Mouse (Mus musculus) midbrain, embryonic 10.5 days (tissue): ENCODE data around the gene Prl3b1. TPM values are rescaled to one million over a fixed set of nuclear protein-coding genes. Genes with fewer than 3 reads are reported as not detected.

Experiments used
- DNase-seq: peaks from one replicate; pipeline ENCODE4 v3.0.0-alpha.2; 2017; ENCODE audit warnings: low spot score
- H3K27ac ChIP-seq: fragments of 300-500 bp; sonication (generic); replicated peaks from 2 replicates; pipeline ENCODE4 v1.5.1; 2016; ENCODE audit warnings: mild to moderate bottlenecking
- H3K27me3 ChIP-seq: fragments of 300-500 bp; sonication (generic); 2 replicates; pipeline ENCODE4 v1.6.1; 2016; ENCODE audit warnings: low read depth, mild to moderate bottlenecking; ENCODE audit not compliant: poor library complexity, severe bottlenecking
- H3K36me3 ChIP-seq: fragments of 300-500 bp; sonication (generic); 2 replicates; pipeline ENCODE4 v1.6.1; 2016; ENCODE audit warnings: mild to moderate bottlenecking, moderate library complexity
- H3K4me1 ChIP-seq: fragments of 300-500 bp; sonication (generic); 2 replicates; pipeline ENCODE4 v1.6.1; 2016
- H3K4me3 ChIP-seq: fragments of 300-500 bp; sonication (generic); 2 replicates; pipeline ENCODE4 v1.5.1; 2016; ENCODE audit warnings: mild to moderate bottlenecking, moderate library complexity
- H3K9me3 ChIP-seq: fragments of 300-500 bp; sonication (generic); replicated peaks from 2 replicates; pipeline ENCODE4 v1.6.1; 2016; ENCODE audit warnings: mild to moderate bottlenecking
- WGBS: fragments of 180-500 bp; shearing (Covaris S2); methylation state at CpG from one replicate; pipeline ENCODE4 v1.1.7; 2016; 5-methylcytosine and 5-hydroxymethylcytosine counted together
- polyA plus RNA-seq: library from polyadenylated mRNA; unstranded; fragments of >200 nt; fragmentation: Nextera tagmentation; extraction: Ambion mirVana; gene quantifications from 2 replicates; pipeline ENCODE4 v1.2.1, GENCODE M21; 2016

Prl3b1 gene
- polyA plus RNA-seq: 0.62 and 1.6 TPM in 2 replicates

GRCm38 (mm10) chr13:27241547-27241946 lies at the start of gene Prl3b1:
Gene Prl3b1, plus strand, starts transcription at chr13:27241847.
- no peaks in the 10 kb centered on the region for H3K9me3 ChIP-seq
- no peaks in the 10 kb centered on the region for H3K4me1 ChIP-seq
- WGBS: 87% methylated on average over 1 of the region's 1 CpGs
- H3K27me3 ChIP-seq: no peaks in the 10 kb centered on the region
- H3K27ac ChIP-seq: no peak within 1 kb of the TSS
- H3K4me3 ChIP-seq: no peak within 1 kb of the TSS
- no peaks in the 10 kb centered on the region for H3K36me3 ChIP-seq
- DNase-seq: no peak

GRCm38 (mm10) chr13:27196359-27196758 lies 45.3 kb upstream of the Prl3b1 start, which contains the start of gene Prl3c1:
Gene Prl3c1, plus strand, starts transcription at chr13:27196659.
- peaks cover 5% of the 10 kb centered on the region; the same call in 1 of the 2 replicates for H3K9me3 ChIP-seq
- no peak for DNase-seq
- H3K27me3 ChIP-seq: no peaks in the 10 kb centered on the region
- no peaks in the 10 kb centered on the region for H3K36me3 ChIP-seq
- WGBS: 85% methylated on average over 1 of the region's 1 CpGs
- H3K4me3 ChIP-seq: no peak within 1 kb of the TSS
- H3K4me1 ChIP-seq: no peaks in the 10 kb centered on the region
- no peak within 1 kb of the TSS for H3K27ac ChIP-seq

GRCm38 (mm10) chr13:27259136-27259535 lies 17.5 kb downstream of the Prl3b1 start, which contains the start of gene Prl3a1:
Gene Prl3a1, plus strand, starts transcription at chr13:27259436.
- Histone ChIP-seq H3K4me1 (no peaks in the 10 kb centered on the region), H3K27ac (no peak within 1 kb of the TSS), H3K27me3 (no peaks in the 10 kb centered on the region), H3K36me3 (no peaks in the 10 kb centered on the region), H3K9me3 (no peaks in the 10 kb centered on the region), H3K4me3 (no peak within 1 kb of the TSS)
- 95% methylated on average over 4 of the region's 4 CpGs for WGBS
- DNase-seq: no peak

Other genes starting within 250 kb of the Prl3b1 start
- gene Prl, start 184.3 kb upstream of the Prl3b1 start, polyA plus RNA-seq: not detected in 2 replicates
- gene Prl3d1, start 147.7 kb upstream of the Prl3b1 start, polyA plus RNA-seq: not detected in 2 replicates
- gene Prl3d2, start 120.1 kb upstream of the Prl3b1 start, polyA plus RNA-seq: not detected in 2 replicates
- not detected in 2 replicates for gene Prl3d3, start 85.1 kb upstream of the Prl3b1 start, polyA plus RNA-seq
- gene Prl3c1, start 45.2 kb upstream of the Prl3b1 start, polyA plus RNA-seq: not detected in 2 replicates
- not detected in 2 replicates for gene Prl3a1, start 17.6 kb downstream of the Prl3b1 start, polyA plus RNA-seq
- gene Prl6a1, start 70.8 kb downstream of the Prl3b1 start, polyA plus RNA-seq: not detected in 2 replicates
- gene Prl8a2, start 103.8 kb downstream of the Prl3b1 start, polyA plus RNA-seq: not detected in 2 replicates
- not detected in 2 replicates for gene Prl2b1, start 149.0 kb downstream of the Prl3b1 start, polyA plus RNA-seq
- not detected in 2 replicates for gene Prl8a6, start 196.8 kb downstream of the Prl3b1 start, polyA plus RNA-seq